Comparison of ENCODE assay signal across 8 mouse cellular contexts in the genomic region with DNA sequence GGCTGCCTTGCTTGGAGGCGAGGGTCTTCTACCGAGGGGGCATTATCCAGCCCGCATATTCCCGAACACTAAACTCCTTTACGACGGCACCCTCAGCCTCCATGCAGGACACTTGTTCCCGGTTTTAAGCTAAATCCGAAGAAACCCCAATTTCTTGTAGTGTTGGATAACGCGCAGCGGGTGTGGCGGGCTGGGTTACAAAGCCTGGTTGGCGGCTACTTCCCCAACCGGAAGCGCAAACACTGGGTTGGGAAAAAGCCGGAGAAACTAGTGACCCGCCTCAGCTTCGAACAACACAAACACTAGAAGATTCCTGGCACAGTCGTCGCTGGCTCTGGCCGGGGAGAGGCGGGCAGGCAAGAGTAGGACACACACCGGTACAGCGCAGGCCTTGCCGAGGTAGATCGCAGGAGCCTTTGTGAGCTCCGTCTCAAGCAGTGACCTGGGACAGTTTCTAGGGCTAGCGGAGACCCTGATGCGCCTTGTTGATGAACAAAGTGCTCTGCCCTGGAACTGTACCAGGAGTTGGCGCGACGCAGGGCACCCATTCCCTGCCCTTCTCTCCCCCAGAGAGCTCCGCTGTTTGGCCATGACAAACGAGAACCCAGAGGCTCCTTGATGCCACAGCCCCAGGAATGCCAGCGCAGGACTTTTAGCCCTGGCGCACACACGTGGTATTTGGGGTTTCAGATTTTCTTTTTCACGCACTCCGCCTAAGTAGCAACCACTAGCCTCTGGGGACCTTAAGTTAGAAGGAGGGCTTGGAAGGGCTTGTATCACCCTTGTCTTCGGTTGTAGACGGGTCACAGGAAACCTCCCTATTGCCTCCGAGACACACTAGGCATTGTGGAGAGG. TPM values are rescaled to one million over a fixed set of nuclear protein-coding genes. Genes with fewer than 3 reads are reported as not detected.
A peak's percentile ranks its signal among the peaks of the same experiment; 100 is the strongest.
DNase-seq lines count a peak whose midpoint lies in the region; ATAC-seq and TF ChIP-seq lines count a peak whose summit lies in the region.

No protein-coding gene starts in this region.

- no peak for ATAC-seq in hindbrain, embryonic 11.5 days (ENCODE audit: low FRiP score)
- no peak for ATAC-seq in limb, embryonic 14.5 days (ENCODE audit: low FRiP score, low read depth)
- ATAC-seq in liver, embryonic 12.5 days = no peak

- no peak for DNase-seq in heart, embryonic 10.5 days (ENCODE audit: low spot score)
- no peak for DNase-seq in heart, adult 8-10 months (ENCODE audit: low spot score)
- DNase-seq in ES-E14 (ENCODE audit: low read depth, low spot score) = no peak
- DNase-seq in hindbrain, embryonic 11.5 days (ENCODE audit: low spot score) = peak; percentile 62
- no peak for DNase-seq in limb, embryonic 14.5 days (ENCODE audit: low spot score)
- no peak for DNase-seq in gastrocnemius, adult 8-10 months (ENCODE audit: low spot score in 2 of 2)
- DNase-seq in adrenal gland, adult 8-10 months = no peak

- no peaks in the 10 kb centered on the region for H3K9me3 ChIP-seq in heart, embryonic 10.5 days
- H3K9me3 ChIP-seq in ES-E14 (ENCODE audit: control insufficient read depth, insufficient read depth, low read depth, low read length) = no peaks in the 10 kb centered on the region
- H3K9me3 ChIP-seq in hindbrain, embryonic 11.5 days (ENCODE audit: control insufficient read depth, low read length) = no peaks in the 10 kb centered on the region
- H3K9me3 ChIP-seq in limb, embryonic 14.5 days (ENCODE audit: control insufficient read depth, low read length) = no peaks in the 10 kb centered on the region
- H3K9me3 ChIP-seq in liver, embryonic 12.5 days (replicated peaks) = no peaks in the 10 kb centered on the region

- peaks cover 10% of the 10 kb centered on the region; the same call in 1 of the 2 replicates for H3K4me1 ChIP-seq in heart, embryonic 10.5 days
- peaks cover 0 to 7% of the 10 kb centered on the region in 2 experiments; a peak in 2 of 4 replicates for H3K4me1 ChIP-seq in ES-E14 (ENCODE audit: control insufficient read depth in 2 of 2, insufficient read depth in 2 of 2, low read length in 2 of 2, poor library complexity in 1 of 2)
- peaks cover 3% of the 10 kb centered on the region; the same call in 1 of the 2 replicates for H3K4me1 ChIP-seq in hindbrain, embryonic 11.5 days (replicated peaks; ENCODE audit: control insufficient read depth, insufficient read depth, low read length)
- no peaks in the 10 kb centered on the region for H3K4me1 ChIP-seq in limb, embryonic 14.5 days (ENCODE audit: control insufficient read depth, insufficient read depth, low read length)
- H3K4me1 ChIP-seq in liver, embryonic 12.5 days = no peaks in the 10 kb centered on the region

- H3K27ac ChIP-seq in heart, embryonic 10.5 days = no peak overlapping the region
- H3K27ac ChIP-seq in ES-E14 (ENCODE audit: insufficient read depth, low read depth, low read length, poor library complexity, severe bottlenecking) = no peak overlapping the region
- no peak overlapping the region for H3K27ac ChIP-seq in hindbrain, embryonic 11.5 days (ENCODE audit: low read depth, low read length)
- H3K27ac ChIP-seq in limb, embryonic 14.5 days (replicated peaks; ENCODE audit: low read depth, low read length) = no peak overlapping the region
- H3K27ac ChIP-seq in liver, embryonic 12.5 days = no peak overlapping the region

- peaks cover 93% of the 10 kb centered on the region for H3K27me3 ChIP-seq in heart, embryonic 10.5 days (ENCODE audit: insufficient read depth, poor library complexity, severe bottlenecking)
- H3K27me3 ChIP-seq in hindbrain, embryonic 11.5 days (ENCODE audit: control insufficient read depth, insufficient read depth, low read length) = peaks cover 73% of the 10 kb centered on the region
- peaks cover 93% of the 10 kb centered on the region for H3K27me3 ChIP-seq in limb, embryonic 14.5 days (ENCODE audit: control insufficient read depth, insufficient read depth, low read length)
- H3K27me3 ChIP-seq in liver, embryonic 12.5 days (replicated peaks) = peaks cover 94% of the 10 kb centered on the region

- peak overlapping the region; percentile 35 for H3K4me3 ChIP-seq in heart, embryonic 10.5 days
- peak overlapping the region; percentile 4 to 24; a peak in 3 of 4 replicates for H3K4me3 ChIP-seq in ES-E14 (ENCODE audit: insufficient read depth in 1 of 2, low read depth in 1 of 2, low read length in 2 of 2, poor library complexity in 1 of 2, severe bottlenecking in 1 of 2)
- peak overlapping the region; percentile 10 for H3K4me3 ChIP-seq in hindbrain, embryonic 11.5 days (ENCODE audit: low read depth, low read length)
- H3K4me3 ChIP-seq in limb, embryonic 14.5 days (replicated peaks; ENCODE audit: low read length) = 0 out of 2 replicates have a peak overlapping the region, but pooled peaks have one; percentile 7
- H3K4me3 ChIP-seq in liver, embryonic 12.5 days = no peak overlapping the region

- H3K4me2 ChIP-seq in hindbrain, embryonic 11.5 days (replicated peaks; ENCODE audit: low read depth, low read length) = 0 out of 2 replicates have a peak overlapping the region, but pooled peaks have one; percentile 13
- H3K4me2 ChIP-seq in limb, embryonic 14.5 days (replicated peaks; ENCODE audit: low read depth, low read length, severe bottlenecking) = no peak overlapping the region
- no peak overlapping the region for H3K4me2 ChIP-seq in liver, embryonic 12.5 days

- no peaks in the 10 kb centered on the region for H3K36me3 ChIP-seq in heart, embryonic 10.5 days
- no peaks in the 10 kb centered on the region for H3K36me3 ChIP-seq in ES-E14 (ENCODE audit: control insufficient read depth, insufficient read depth, low read length, poor library complexity, severe bottlenecking)
- H3K36me3 ChIP-seq in hindbrain, embryonic 11.5 days (ENCODE audit: control insufficient read depth, insufficient read depth, low read length) = no peaks in the 10 kb centered on the region
- H3K36me3 ChIP-seq in limb, embryonic 14.5 days (ENCODE audit: control insufficient read depth, insufficient read depth, low read length) = no peaks in the 10 kb centered on the region
- H3K36me3 ChIP-seq in liver, embryonic 12.5 days = no peaks in the 10 kb centered on the region

- in situ Hi-C loops in ES-E14 (cut with MboI; ENCODE audit: low sequenced_read_pairs in 2 of 2, unreplicated experiment in 2 of 2) = no loop called here

- H3K9ac ChIP-seq in ES-E14 (ENCODE audit: insufficient read depth, low read depth, low read length, poor library complexity, severe bottlenecking) = peak overlapping the region; percentile 33
- no peak overlapping the region for H3K9ac ChIP-seq in hindbrain, embryonic 11.5 days (ENCODE audit: low read depth, low read length)
- no peak overlapping the region for H3K9ac ChIP-seq in limb, embryonic 14.5 days (ENCODE audit: low read depth, low read length, severe bottlenecking)
- no peak overlapping the region for H3K9ac ChIP-seq in liver, embryonic 12.5 days

- TF ChIP-seq POLR2A in limb, embryonic 14.5 days (IDR thresholded peaks at IDR 0.05; ENCODE audit: borderline replicate concordance, extremely low read depth, insufficient read depth, insufficient read length) = no peak

- WGBS in heart, embryonic 10.5 days = 1% methylated on average over 42 of the region's 42 CpGs
- under 1% methylated on average over 42 of the region's 42 CpGs for WGBS in hindbrain, embryonic 11.5 days
- WGBS in limb, embryonic 14.5 days = 3% methylated on average over 42 of the region's 42 CpGs
- 2% methylated on average over 42 of the region's 42 CpGs for WGBS in liver, embryonic 12.5 days (ENCODE audit: insufficient replicate concordance)

TF ChIP-seq in ES-E14, 5 proteins besides CTCF, POLR2A, EP300 and RAD21:
- TF ChIP-seq CHD2 (IDR thresholded peaks at IDR 0.05; ENCODE audit: low read depth, low read length) = no peak
- TF ChIP-seq HCFC1 (IDR thresholded peaks at IDR 0.05; ENCODE audit: borderline replicate concordance, insufficient read depth, low read length) = no peak
- TF ChIP-seq ZC3H11A (IDR thresholded peaks at IDR 0.05; ENCODE audit: borderline replicate concordance, low read depth, low read length) = no peak
- TF ChIP-seq MAFK (IDR thresholded peaks at IDR 0.05; ENCODE audit: insufficient read depth, low read depth, low read length) = no peak
- TF ChIP-seq ZNF384 (IDR thresholded peaks at IDR 0.05; ENCODE audit: low read depth, low read length) = no peak

RNA-seq across cellular contexts. Expression of gene Sim1, which starts 6.4 kb away (rescaled TPM):
- 0.10 TPM in 1 of 2 replicates, not detected in the other for polyA plus RNA-seq in heart, embryonic 10.5 days (2016; fragmentation: Nextera tagmentation; extraction: Ambion mirVana)
- not detected for total RNA-seq in heart, adult 8-10 months (2022)
- 0.11 and 0.13 TPM in 2 replicates for total RNA-seq in ES-E14 (2012; rRNA removed)
- 0.90 and 1.1 TPM in 2 replicates for polyA plus RNA-seq in hindbrain, embryonic 11.5 days (2014; fragmentation: Nextera tagmentation; extraction: Ambion mirVana)
- 0.58 and 0.77 TPM in 2 replicates for polyA plus RNA-seq in limb, embryonic 14.5 days (2012; rRNA removed)
- 0.69 and 0.90 TPM in 2 replicates for polyA plus RNA-seq in limb, embryonic 14.5 days (2014; fragmentation: Nextera tagmentation; extraction: Ambion mirVana)
- total RNA-seq in gastrocnemius, adult 8-10 months (2022) = under 1 TPM; 0.05 to 0.36 (median 0.09) TPM
- 0.02 TPM in 1 of 2 replicates, not detected in the other for polyA plus RNA-seq in liver, embryonic 12.5 days (2016; fragmentation: Nextera tagmentation; extraction: Ambion mirVana)
- not detected for total RNA-seq in adrenal gland, adult 8-10 months (2022)
